Mouse (Mus musculus) lung, embryonic 16.5 days (tissue): ENCODE measurements around the gene Gpank1. TPM values are rescaled to one million over a fixed set of nuclear protein-coding genes. Genes with fewer than 3 reads are reported as not detected.
A peak's percentile ranks its signal among the peaks of the same experiment; 100 is the strongest.

Source experiments
- ATAC-seq: fragments of 200-750 bp; cut with Nextera tagmentation; 2 replicates; pipeline ENCODE4 v1.8.0; 2017; ENCODE audit warnings: low read depth, mild to moderate bottlenecking, moderate library complexity
- H3K27ac ChIP-seq: fragments of 300-500 bp; sonication (generic); 2 replicates; pipeline ENCODE4 v1.5.1; 2014; ENCODE audit warnings: mild to moderate bottlenecking, control low read depth, low read length
- H3K27me3 ChIP-seq: fragments of 300-500 bp; sonication (generic); 2 replicates; pipeline ENCODE4 v1.6.1; 2014; ENCODE audit warnings: low read depth, low read length, mixed read lengths; ENCODE audit not compliant: control insufficient read depth, insufficient read depth
- H3K36me3 ChIP-seq: fragments of 300-500 bp; sonication (generic); 2 replicates; pipeline ENCODE4 v1.6.1; 2014; ENCODE audit warnings: low read length; ENCODE audit not compliant: control insufficient read depth, insufficient read depth
- H3K4me1 ChIP-seq: fragments of 300-500 bp; sonication (generic); replicated peaks from 2 replicates; pipeline ENCODE4 v1.6.1; 2014; ENCODE audit warnings: low read length, mixed read lengths; ENCODE audit not compliant: control insufficient read depth, insufficient read depth
- H3K4me2 ChIP-seq: fragments of 300-500 bp; sonication (generic); 2 replicates; pipeline ENCODE4 v1.6.1; 2014; ENCODE audit warnings: low read depth, low read length, control low read depth
- H3K4me3 ChIP-seq: fragments of 300-500 bp; sonication (generic); 2 replicates; pipeline ENCODE4 v1.5.1; 2014; ENCODE audit warnings: mild to moderate bottlenecking, low read length, control low read depth
- H3K9ac ChIP-seq: fragments of 300-500 bp; sonication (generic); 2 replicates; pipeline ENCODE4 v1.6.1; 2014; ENCODE audit warnings: low read length, control low read depth
- H3K9me3 ChIP-seq: fragments of 300-500 bp; sonication (generic); 2 replicates; pipeline ENCODE4 v1.6.1; 2016; ENCODE audit warnings: low read length; ENCODE audit not compliant: control insufficient read depth
- WGBS: fragments of 180-500 bp; shearing (Covaris S2); extraction: QIAGEN DNeasy Blood & Tissue Kit; methylation state at CpG from one replicate; pipeline ENCODE4 v1.1.7; 2014; 5-methylcytosine and 5-hydroxymethylcytosine counted together
- polyA plus RNA-seq: library from polyadenylated mRNA; unstranded; fragments of >200 nt; fragmentation: Nextera tagmentation; extraction: Ambion mirVana; gene quantifications from 2 replicates; pipeline ENCODE4 v1.2.1, GENCODE M21; 2015

The Gpank1 gene
- polyA plus RNA-seq, 1 experiment from 2014 or later: 19.7 TPM

DNA sequence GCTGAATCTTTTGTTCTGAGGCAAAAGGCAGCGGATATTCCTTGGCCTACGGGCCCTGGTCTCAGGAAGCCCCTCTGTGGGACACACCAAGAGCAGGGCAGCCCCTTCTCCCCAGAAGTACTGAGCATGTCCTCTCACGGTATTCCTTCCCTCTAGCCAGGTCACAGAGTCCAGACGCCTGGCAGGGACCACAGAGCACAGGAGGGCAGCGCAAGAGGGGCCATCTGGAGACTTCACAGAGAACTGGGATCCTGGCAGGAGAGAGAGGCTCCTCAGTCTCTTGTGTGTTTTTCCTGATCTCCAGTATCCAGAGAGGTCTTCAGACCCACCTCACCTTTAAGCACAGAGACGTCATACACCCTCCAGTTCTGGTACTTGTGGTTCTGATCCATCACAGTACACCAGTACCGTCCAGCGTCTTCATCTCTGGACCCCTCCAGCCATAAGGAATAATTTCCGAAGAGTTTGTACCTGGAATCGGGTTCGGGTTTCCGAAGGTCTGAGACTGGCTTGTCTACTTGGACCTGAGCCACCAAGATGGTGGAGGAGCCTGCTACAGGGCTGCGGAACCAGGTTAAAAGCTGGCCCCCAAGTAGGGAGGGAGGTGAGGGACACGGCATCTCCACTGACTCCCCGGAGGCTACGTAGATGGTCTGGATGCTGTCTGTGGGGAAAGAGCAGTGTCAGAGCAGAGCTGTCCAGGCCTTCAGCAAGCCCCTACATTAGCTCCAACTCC lies 38.2 kb upstream of the Gpank1 start:
- H3K27ac ChIP-seq: no peak overlapping the region
- no peak overlapping the region for H3K4me2 ChIP-seq
- H3K9me3 ChIP-seq: no peaks in the 10 kb centered on the region
- 0 out of 2 replicates have a peak, but pooled peaks cover 2% of the 10 kb centered on the region for H3K4me1 ChIP-seq
- H3K36me3 ChIP-seq: no peaks in the 10 kb centered on the region
- ATAC-seq: no peak
- 82% methylated on average over 16 of the region's 16 CpGs for WGBS
- no peak overlapping the region for H3K9ac ChIP-seq
- H3K4me3 ChIP-seq: no peak overlapping the region
- peaks cover 2% of the 10 kb centered on the region; the same call in 1 of the 2 replicates for H3K27me3 ChIP-seq

GRCm38 (mm10) chr17:35083929-35084497 lies 37.2 kb upstream of the Gpank1 start:
- no peak overlapping the region for H3K27ac ChIP-seq
- no peaks in the 10 kb centered on the region for H3K9me3 ChIP-seq
- no peaks in the 10 kb centered on the region for H3K4me1 ChIP-seq
- H3K4me2 ChIP-seq: no peak overlapping the region
- H3K4me3 ChIP-seq: no peak overlapping the region
- H3K36me3 ChIP-seq: no peaks in the 10 kb centered on the region
- H3K27me3 ChIP-seq: no peaks in the 10 kb centered on the region
- 64% methylated on average over 3 of the region's 3 CpGs for WGBS
- no peak overlapping the region for H3K9ac ChIP-seq
- ATAC-seq: no peak

DNA sequence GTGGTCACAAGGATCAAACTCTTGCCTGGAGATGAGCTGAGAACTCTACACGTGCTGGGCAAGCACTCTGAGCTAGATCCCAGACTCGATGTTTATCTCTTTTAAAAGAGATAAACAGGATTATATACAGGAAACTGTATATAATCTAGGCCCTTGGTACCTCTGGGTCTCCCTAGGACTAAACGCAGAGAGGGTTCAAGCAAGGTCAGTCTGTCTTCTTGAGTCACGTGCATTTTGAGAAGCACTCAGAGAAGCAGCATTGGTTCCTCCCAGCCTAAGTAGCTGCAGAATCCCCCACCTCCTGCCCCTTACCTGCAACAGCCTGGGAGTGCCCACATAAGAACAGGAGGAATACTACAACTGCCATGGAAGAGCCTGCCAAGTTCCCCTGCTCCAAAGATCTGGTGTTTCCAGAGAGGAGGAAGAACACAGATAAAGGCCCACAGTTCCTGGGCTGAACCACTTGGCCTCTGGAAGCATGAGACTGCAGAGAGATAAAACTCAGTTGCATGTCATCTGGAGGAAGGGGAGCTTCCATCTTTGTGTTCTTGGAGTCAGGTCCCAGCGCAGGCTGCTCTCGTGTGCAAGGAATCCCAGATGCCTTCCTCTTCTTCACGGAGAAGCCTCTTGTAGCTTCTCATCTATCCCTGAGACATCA lies 35.9 kb upstream of the Gpank1 start, which contains the start of gene Ly6g6f:
Gene Ly6g6f (minus strand): TSS at position 403 of the 658 bp plus-strand sequence.
- Histone ChIP-seq H3K9me3 (no peaks in the 10 kb centered on the region), H3K4me3 (no peak within 1 kb of the TSS), H3K27me3 (no peaks in the 10 kb centered on the region), H3K4me1 (peaks cover 5% of the 10 kb centered on the region), H3K9ac (no peak within 1 kb of the TSS), H3K4me2 (no peak within 1 kb of the TSS), H3K36me3 (no peaks in the 10 kb centered on the region), H3K27ac (no peak within 1 kb of the TSS)
- 65% methylated on average over 7 of the region's 7 CpGs for WGBS
- ATAC-seq: no peak

GRCm38 (mm10) chr17:35088151-35088550 lies 33.1 kb upstream of the Gpank1 start:
- peaks cover 8% of the 10 kb centered on the region for H3K4me1 ChIP-seq
- no peak overlapping the region for H3K4me3 ChIP-seq
- H3K27me3 ChIP-seq: no peaks in the 10 kb centered on the region
- no peak overlapping the region for H3K27ac ChIP-seq
- no peak for ATAC-seq
- 25% methylated on average over 2 of the region's 2 CpGs for WGBS
- H3K36me3 ChIP-seq: peaks cover 13% of the 10 kb centered on the region
- H3K9ac ChIP-seq: no peak overlapping the region
- no peaks in the 10 kb centered on the region for H3K9me3 ChIP-seq
- no peak overlapping the region for H3K4me2 ChIP-seq

- H3K27ac ChIP-seq: peak within 1 kb of the TSS; percentile 97
- no peaks in the 10 kb centered on the region for H3K27me3 ChIP-seq
- peak; percentile 99 for ATAC-seq
- H3K36me3 ChIP-seq: peaks cover 15% of the 10 kb centered on the region
- peaks cover 8% of the 10 kb centered on the region for H3K4me1 ChIP-seq
- peak within 1 kb of the TSS; percentile 55 for H3K4me2 ChIP-seq
- 2% methylated on average over 67 of the region's 67 CpGs for WGBS
- no peaks in the 10 kb centered on the region for H3K9me3 ChIP-seq
- peak within 1 kb of the TSS; percentile 74 for H3K4me3 ChIP-seq
- peak within 1 kb of the TSS; percentile 96 for H3K9ac ChIP-seq
These were observed 32.2 kb upstream of the Gpank1 start, which contains the start of gene Abhd16a for GRCm38 (mm10) chr17:35088825-35089644. Gene Abhd16a (plus strand): TSS chr17:35089263.

DNA sequence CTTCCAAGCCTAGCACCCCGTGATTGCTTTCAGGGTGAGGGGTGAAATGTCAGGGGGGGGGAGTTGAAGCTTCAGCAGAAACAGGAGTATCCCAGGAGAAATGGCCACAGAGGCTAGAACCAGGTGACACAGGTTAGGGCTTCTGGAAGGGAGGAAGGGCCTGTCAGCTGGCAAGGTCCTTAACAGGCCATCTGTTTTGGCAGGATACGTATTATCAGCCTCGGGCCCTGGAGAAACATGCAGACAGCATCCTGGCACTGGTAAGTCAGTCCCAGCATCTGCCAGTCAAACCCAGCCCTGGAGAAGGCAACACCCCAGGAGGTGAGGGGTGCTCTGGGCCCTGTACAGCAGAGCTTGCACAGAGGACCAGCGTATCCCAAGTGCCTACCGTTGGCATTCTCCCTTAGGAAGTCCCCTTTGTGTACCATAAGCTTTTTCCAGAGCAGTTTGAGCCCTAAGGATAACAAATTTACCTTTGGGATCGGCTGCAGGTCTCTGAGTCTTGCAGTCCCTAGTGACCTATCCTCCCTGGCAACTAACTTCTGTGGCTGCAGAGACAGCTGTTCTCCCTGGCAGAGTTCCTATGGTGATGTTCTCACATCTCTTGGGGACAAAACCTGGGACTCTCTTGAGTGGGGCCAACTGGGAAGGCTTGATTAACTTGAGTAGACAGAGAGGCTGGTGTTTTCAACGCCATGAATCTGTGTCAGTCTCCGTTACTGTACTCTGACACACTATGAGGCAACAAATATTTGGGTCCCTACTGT lies 30.9 kb upstream of the Gpank1 start:
- Histone ChIP-seq H3K9ac (peak overlapping the region; percentile 96), H3K4me3 (peak overlapping the region; percentile 74), H3K27me3 (no peaks in the 10 kb centered on the region), H3K36me3 (peaks cover 23% of the 10 kb centered on the region), H3K27ac (peak overlapping the region; percentile 97), H3K4me1 (peaks cover 8% of the 10 kb centered on the region), H3K4me2 (peak overlapping the region; percentile 55), H3K9me3 (no peaks in the 10 kb centered on the region)
- 62% methylated on average over 8 of the region's 8 CpGs for WGBS
- no peak for ATAC-seq

DNA sequence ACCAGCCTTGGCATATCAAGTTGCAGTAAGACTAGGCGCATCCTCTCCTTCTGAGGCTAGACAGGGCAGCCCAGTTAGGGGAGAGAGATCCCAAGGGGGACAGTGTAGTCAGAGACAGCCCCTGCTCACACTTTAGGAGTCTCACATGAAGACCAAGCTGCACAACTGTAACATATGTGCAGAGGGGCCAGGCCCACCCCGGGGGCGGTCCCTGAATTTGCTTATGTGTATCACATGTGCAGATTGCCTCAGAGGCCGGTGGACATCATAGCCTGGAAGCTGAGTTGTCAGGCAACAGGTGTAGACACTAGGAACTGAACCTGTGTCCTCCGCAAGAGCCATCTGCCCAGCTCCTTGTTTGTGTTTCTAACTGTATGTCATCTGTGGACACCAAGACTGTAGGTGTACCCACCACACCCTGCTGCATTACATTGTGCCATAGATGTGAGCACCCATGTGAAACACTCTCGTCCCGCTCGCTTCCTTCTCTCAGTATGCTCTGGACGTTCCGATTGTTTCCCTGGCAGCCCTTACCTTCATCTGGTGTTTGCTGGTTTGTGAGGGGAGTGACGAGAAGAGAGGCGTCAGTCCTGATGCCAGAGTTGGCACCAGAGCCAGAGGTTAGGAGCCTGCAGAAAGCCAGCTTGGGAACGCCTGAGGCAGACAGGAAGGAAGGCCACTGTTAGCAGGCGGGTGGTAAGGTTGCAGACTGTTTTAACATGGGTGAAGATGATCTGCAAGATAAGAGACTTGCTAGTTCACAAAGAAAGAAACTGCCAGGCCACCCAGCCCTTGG lies 28.7 kb upstream of the Gpank1 start:
- Histone ChIP-seq H3K4me1 (peaks cover 8% of the 10 kb centered on the region), H3K9me3 (no peaks in the 10 kb centered on the region), H3K4me3 (no peak overlapping the region), H3K27me3 (no peaks in the 10 kb centered on the region), H3K4me2 (no peak overlapping the region), H3K36me3 (peaks cover 33% of the 10 kb centered on the region), H3K27ac (no peak overlapping the region), H3K9ac (no peak overlapping the region)
- 86% methylated on average over 14 of the region's 14 CpGs for WGBS
- no peak for ATAC-seq
